Mouse (Mus musculus) embryonic facial prominence, embryonic 13.5 days (tissue): ENCODE results near the gene Dab2ip. TPM values are rescaled to one million over a fixed set of nuclear protein-coding genes. Genes with fewer than 3 reads are reported as not detected.

Experiments used
- ATAC-seq: fragments of 200-750 bp; cut with Nextera tagmentation; 2 replicates; pipeline ENCODE4 v1.8.0; 2017; ENCODE audit warnings: low read depth; ENCODE audit not compliant: insufficient number of reproducible peaks, insufficient read depth, low FRiP score, low TSS enrichment
- H3K27ac ChIP-seq: fragments of 300-500 bp; sonication (generic); 2 replicates; pipeline ENCODE4 v1.5.1; 2015; ENCODE audit warnings: moderate library complexity, mild to moderate bottlenecking, inconsistent platforms
- H3K27me3 ChIP-seq: fragments of 300-500 bp; sonication (generic); 2 replicates; pipeline ENCODE4 v1.6.1; 2015; ENCODE audit warnings: mild to moderate bottlenecking, inconsistent platforms
- H3K36me3 ChIP-seq: fragments of 300-500 bp; sonication (generic); 2 replicates; pipeline ENCODE4 v1.6.1; 2015; ENCODE audit warnings: mild to moderate bottlenecking, inconsistent platforms
- H3K4me1 ChIP-seq: fragments of 300-500 bp; sonication (generic); 2 replicates; pipeline ENCODE4 v1.6.1; 2015; ENCODE audit warnings: inconsistent platforms
- H3K4me2 ChIP-seq: fragments of 300-500 bp; sonication (generic); 2 replicates; pipeline ENCODE4 v1.6.1; 2015; ENCODE audit warnings: moderate library complexity, mild to moderate bottlenecking, inconsistent platforms
- H3K4me3 ChIP-seq: fragments of 300-500 bp; sonication (generic); 2 replicates; pipeline ENCODE4 v1.5.1; 2015; ENCODE audit warnings: mild to moderate bottlenecking, inconsistent platforms
- H3K9ac ChIP-seq: fragments of 300-500 bp; sonication (generic); 2 replicates; pipeline ENCODE4 v1.6.1; 2015; ENCODE audit warnings: mild to moderate bottlenecking, inconsistent platforms
- H3K9me3 ChIP-seq: fragments of 300-500 bp; sonication (generic); 2 replicates; pipeline ENCODE4 v1.6.1; 2016; ENCODE audit warnings: inconsistent platforms
- WGBS: fragments of 180-500 bp; shearing (Covaris S2); methylation state at CpG from one replicate; pipeline ENCODE4 v1.1.7; 2015; ENCODE audit warnings: mixed read lengths; 5-methylcytosine and 5-hydroxymethylcytosine counted together
- polyA plus RNA-seq: library from polyadenylated mRNA; unstranded; fragments of >200 nt; fragmentation: Nextera tagmentation; extraction: Ambion mirVana; gene quantifications from 2 replicates; pipeline ENCODE4 v1.2.1, GENCODE M21; 2015

Gene Dab2ip
- polyA plus RNA-seq: 53.2 and 54.5 TPM in 2 replicates

DNA sequence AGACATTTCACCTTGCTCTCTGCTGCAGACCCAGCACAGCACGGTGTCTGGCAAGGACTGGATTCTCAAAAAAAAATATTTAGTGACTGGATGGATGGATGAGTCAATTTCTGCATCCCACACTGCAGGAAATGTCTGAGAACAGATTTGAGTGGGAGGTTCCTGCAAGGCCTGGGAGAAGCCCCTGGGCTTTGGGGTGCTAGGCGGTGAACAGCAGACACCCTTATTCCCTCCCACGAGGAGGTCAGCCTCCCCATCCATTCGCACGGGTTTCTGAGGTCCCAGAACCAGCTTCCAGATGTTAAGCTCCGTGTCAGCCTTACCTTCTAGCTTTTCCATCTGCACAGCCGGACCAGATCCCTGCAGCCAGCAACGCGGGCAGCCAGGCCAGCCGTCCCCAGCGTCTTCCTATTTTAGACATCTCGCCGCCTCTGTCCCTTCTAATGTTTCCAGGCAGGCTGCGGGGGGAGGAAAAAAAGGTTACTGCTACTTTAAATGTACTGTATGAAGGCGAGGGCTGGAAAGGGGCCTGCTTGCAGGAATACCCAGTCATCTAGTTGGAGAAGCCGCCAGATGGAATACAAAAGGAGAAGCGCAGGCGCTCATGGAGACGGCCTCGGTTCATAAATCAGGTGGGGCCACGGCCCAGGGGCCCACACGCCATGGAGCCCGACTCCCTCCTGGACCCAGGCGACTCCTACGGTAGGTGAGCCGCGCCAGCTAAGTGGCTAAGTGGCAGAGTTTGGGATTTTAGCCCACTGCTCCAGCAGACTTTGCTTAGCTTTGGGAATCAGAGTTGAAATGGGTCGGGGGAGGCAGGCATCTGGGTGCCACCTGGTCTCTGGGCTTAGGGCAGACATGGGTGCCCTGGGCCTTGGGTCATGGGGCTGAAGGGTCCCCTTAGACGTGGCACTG, at the start of gene Dab2ip:
Gene Dab2ip, plus strand, starts transcription at position 356 of the 915 bp plus-strand sequence.
- Histone ChIP-seq H3K9ac (peak within 1 kb of the TSS; percentile 66), H3K4me1 (peaks cover 41% of the 10 kb centered on the region), H3K4me2 (peak within 1 kb of the TSS; percentile 55), H3K9me3 (no peaks in the 10 kb centered on the region), H3K27ac (peak within 1 kb of the TSS; percentile 90), H3K36me3 (no peaks in the 10 kb centered on the region), H3K27me3 (no peaks in the 10 kb centered on the region), H3K4me3 (peak within 1 kb of the TSS; percentile 25)
- ATAC-seq: no peak
- 23% methylated on average over 29 of the region's 29 CpGs for WGBS

DNA sequence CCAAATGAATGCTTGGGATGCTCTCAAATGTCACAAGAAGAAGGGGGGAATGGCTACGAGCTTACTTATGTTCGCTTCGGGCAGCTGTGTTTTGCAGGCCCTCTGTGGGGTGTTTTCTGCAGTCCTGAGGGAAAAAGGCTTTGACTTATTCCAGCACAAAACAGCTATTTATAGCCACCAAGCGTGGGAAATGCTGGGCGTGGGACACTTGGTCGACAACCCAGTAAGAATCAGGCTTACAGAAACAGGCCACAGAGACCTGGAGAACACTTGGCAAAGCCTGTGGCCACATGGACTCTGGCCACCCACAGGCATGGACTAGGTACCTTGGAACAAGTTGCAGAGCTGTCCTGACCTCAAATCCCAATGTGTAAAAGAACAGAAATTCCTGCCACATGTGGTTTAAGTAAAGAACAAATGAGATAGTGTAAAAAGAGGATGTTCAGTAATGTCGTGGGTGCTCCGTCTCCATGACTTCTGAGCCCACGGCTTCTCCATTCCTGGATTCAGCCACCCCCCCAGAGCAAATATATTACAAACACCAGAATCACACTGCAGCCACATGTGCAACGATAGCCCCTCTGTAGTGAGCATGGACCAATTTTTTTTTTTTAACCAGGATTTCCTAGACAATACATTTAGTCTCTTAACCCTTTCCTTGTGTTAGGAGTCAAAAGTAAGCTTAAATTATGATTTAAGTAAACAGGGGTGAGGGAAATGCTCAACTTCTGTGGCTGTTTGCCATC, 49.3 kb upstream of the Dab2ip start:
- peaks cover 62% of the 10 kb centered on the region for H3K4me1 ChIP-seq
- no peaks in the 10 kb centered on the region for H3K36me3 ChIP-seq
- H3K4me3 ChIP-seq: no peak overlapping the region
- H3K27me3 ChIP-seq: no peaks in the 10 kb centered on the region
- H3K4me2 ChIP-seq: no peak overlapping the region
- H3K9me3 ChIP-seq: no peaks in the 10 kb centered on the region
- 18% methylated on average over 10 of the region's 10 CpGs for WGBS
- no peak; the same call in 1 of the 2 replicates for ATAC-seq
- no peak overlapping the region for H3K9ac ChIP-seq
- H3K27ac ChIP-seq: peak overlapping the region; percentile 85

DNA sequence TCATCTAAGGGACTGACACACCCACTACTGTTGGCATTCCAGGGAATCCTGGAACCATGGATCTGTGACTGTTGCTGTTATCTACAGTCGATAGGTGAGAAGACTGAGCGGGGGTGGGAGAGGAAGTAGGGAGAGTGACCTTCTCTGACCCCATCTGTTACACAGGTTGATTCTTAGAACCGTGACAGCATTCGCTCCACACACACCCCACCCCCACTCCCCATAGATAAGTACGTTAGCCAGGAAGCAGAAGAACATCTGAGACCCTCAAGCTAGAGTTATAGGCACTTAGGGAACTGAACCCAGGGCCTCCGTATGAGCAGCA, 48.8 kb upstream of the Dab2ip start:
- Histone ChIP-seq H3K9me3 (no peaks in the 10 kb centered on the region), H3K4me1 (peaks cover 62% of the 10 kb centered on the region), H3K4me2 (no peak overlapping the region), H3K4me3 (no peak overlapping the region), H3K9ac (no peak overlapping the region), H3K27ac (peak overlapping the region; percentile 85), H3K36me3 (no peaks in the 10 kb centered on the region), H3K27me3 (no peaks in the 10 kb centered on the region)
- 20% methylated on average over 6 of the region's 6 CpGs for WGBS
- ATAC-seq: no peak

DNA sequence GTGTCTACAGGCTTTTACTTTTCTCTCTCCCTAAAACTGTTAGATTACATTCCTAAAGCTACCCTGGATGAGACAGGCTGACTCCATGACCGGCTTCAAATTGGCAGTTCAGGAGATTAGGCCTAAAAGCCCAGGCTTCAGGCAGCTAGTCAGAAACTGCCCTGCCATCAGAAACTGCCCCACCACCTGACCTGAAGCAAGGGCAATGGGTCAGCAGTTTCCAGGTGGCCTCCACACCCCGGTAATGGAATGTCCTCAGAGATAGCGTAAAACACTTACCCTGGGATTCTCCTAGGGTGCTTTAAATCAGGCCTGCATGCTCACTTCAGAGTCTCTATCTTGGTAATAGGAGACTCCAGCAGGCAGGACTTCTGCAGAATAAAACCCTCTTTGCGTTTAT, 48.2 kb upstream of the Dab2ip start:
- Histone ChIP-seq H3K4me1 (peaks cover 62% of the 10 kb centered on the region), H3K9me3 (no peaks in the 10 kb centered on the region), H3K4me3 (no peak overlapping the region), H3K4me2 (no peak overlapping the region), H3K9ac (no peak overlapping the region), H3K27ac (no peak overlapping the region), H3K27me3 (no peaks in the 10 kb centered on the region), H3K36me3 (no peaks in the 10 kb centered on the region)
- no peak for ATAC-seq
- 57% methylated on average over 4 of the region's 4 CpGs for WGBS

GRCm38 (mm10) chr2:35510920-35511319, 47.1 kb upstream of the Dab2ip start:
- no peak for ATAC-seq
- H3K9me3 ChIP-seq: no peaks in the 10 kb centered on the region
- H3K27ac ChIP-seq: peak overlapping the region; percentile 11; the same call in 1 of the 2 replicates
- peaks cover 66% of the 10 kb centered on the region for H3K4me1 ChIP-seq
- no peak overlapping the region for H3K4me2 ChIP-seq
- no peak overlapping the region for H3K4me3 ChIP-seq
- no peak overlapping the region for H3K9ac ChIP-seq
- H3K27me3 ChIP-seq: no peaks in the 10 kb centered on the region
- H3K36me3 ChIP-seq: no peaks in the 10 kb centered on the region
- 29% methylated on average over 1 of the region's 1 CpGs for WGBS

DNA sequence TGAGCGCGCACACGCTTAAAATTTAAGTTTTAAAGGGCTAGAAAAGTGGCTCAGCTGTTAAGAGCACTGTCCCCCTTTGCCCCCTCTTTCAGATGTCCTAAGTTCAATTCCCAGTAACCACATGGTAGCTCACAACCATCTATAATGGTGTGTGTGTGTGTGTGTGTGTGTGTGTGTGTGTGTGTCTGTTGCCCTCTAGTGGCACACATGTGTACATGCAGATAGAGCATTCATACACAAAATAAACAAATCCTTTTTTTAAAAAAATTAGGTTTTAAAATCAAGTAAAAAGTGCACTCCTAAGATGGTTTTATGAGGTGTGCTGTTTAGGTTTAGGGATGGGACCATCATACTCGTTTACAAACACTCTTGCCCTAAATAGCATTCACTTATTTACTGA, 45.8 kb upstream of the Dab2ip start:
- no peaks in the 10 kb centered on the region for H3K27me3 ChIP-seq
- H3K27ac ChIP-seq: no peak overlapping the region
- ATAC-seq: no peak
- no peak overlapping the region for H3K4me3 ChIP-seq
- H3K4me1 ChIP-seq: peaks cover 55% of the 10 kb centered on the region
- 95% methylated on average over 4 of the region's 4 CpGs for WGBS
- H3K4me2 ChIP-seq: no peak overlapping the region
- H3K9ac ChIP-seq: no peak overlapping the region
- H3K36me3 ChIP-seq: no peaks in the 10 kb centered on the region
- no peaks in the 10 kb centered on the region for H3K9me3 ChIP-seq

DNA sequence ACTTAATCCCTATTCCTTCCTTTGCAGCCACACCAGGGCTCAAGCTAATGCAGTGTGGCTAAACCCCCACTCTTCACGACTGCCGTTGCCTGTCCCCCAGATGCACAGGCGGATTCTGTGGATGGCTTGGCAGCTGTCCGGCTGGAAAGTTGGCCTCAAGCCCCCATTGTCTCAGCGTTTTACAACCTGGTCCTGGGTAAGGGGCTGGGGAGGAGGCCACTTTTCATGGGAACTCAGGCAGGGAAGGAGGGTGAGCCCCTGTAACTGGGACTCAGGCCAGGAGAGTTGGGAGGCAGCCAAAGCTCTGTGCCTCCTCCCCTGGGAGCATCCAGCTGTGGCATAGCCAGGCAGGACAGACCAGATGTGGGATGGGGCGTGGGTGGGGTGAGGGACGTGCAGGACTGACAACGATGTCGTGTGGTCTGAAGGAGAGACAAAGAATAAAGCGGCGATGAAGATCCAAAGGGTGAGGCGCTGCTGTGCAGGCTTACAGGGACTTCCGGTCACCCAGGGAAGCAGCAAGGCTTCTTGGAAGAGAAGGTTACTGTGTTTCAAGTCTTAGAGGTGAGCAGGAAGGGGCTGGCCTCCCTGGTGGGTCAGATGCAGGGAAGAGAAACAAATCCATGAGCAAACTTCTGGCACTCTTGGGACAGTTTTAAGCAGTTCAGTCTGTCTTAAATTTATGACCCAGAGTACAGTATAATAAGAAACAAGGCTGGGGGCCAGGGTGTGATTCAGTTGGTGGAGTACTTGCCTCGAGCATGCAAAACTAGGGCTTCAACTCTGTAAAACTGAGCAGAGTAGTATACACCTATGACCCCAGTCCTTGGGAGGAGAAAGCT, 43.8 kb upstream of the Dab2ip start:
- Histone ChIP-seq H3K27ac (peak overlapping the region; percentile 96), H3K9ac (peak overlapping the region; percentile 17; the same call in 1 of the 2 replicates), H3K9me3 (no peaks in the 10 kb centered on the region), H3K4me2 (peak overlapping the region; percentile 31), H3K27me3 (no peaks in the 10 kb centered on the region), H3K4me3 (peak overlapping the region; percentile 11; the same call in 1 of the 2 replicates), H3K4me1 (peaks cover 35% of the 10 kb centered on the region), H3K36me3 (no peaks in the 10 kb centered on the region)
- 26% methylated on average over 14 of the region's 14 CpGs for WGBS
- ATAC-seq: peak; percentile 84

GRCm38 (mm10) chr2:35526612-35527242, 31.3 kb upstream of the Dab2ip start:
- Histone ChIP-seq H3K27ac (no peak overlapping the region), H3K4me2 (no peak overlapping the region), H3K36me3 (no peaks in the 10 kb centered on the region), H3K4me1 (no peaks in the 10 kb centered on the region; the same call in 1 of the 2 replicates), H3K9ac (no peak overlapping the region), H3K4me3 (no peak overlapping the region), H3K27me3 (no peaks in the 10 kb centered on the region), H3K9me3 (no peaks in the 10 kb centered on the region; the same call in 1 of the 2 replicates)
- no peak for ATAC-seq
- WGBS: 89% methylated on average over 14 of the region's 14 CpGs

- Histone ChIP-seq H3K9ac (no peak overlapping the region), H3K27me3 (no peaks in the 10 kb centered on the region), H3K4me3 (no peak overlapping the region), H3K36me3 (no peaks in the 10 kb centered on the region), H3K27ac (no peak overlapping the region), H3K9me3 (no peaks in the 10 kb centered on the region; the same call in 1 of the 2 replicates), H3K4me1 (no peaks in the 10 kb centered on the region; the same call in 1 of the 2 replicates), H3K4me2 (no peak overlapping the region)
- no peak for ATAC-seq
- WGBS: 72% methylated on average over 2 of the region's 2 CpGs
Measured at GRCm38 (mm10) chr2:35529086-35529485, 29.0 kb upstream of the Dab2ip start.

GRCm38 (mm10) chr2:35529856-35530255, 28.2 kb upstream of the Dab2ip start:
- Histone ChIP-seq H3K4me3 (no peak overlapping the region), H3K36me3 (no peaks in the 10 kb centered on the region), H3K9ac (no peak overlapping the region), H3K9me3 (no peaks in the 10 kb centered on the region; the same call in 1 of the 2 replicates), H3K4me1 (no peaks in the 10 kb centered on the region; the same call in 1 of the 2 replicates), H3K27ac (no peak overlapping the region), H3K27me3 (no peaks in the 10 kb centered on the region), H3K4me2 (no peak overlapping the region)
- ATAC-seq: no peak
- WGBS: 66% methylated on average over 4 of the region's 4 CpGs
